Mouse (Mus musculus) thymus, adult 2 months (tissue): Measurements from ENCODE around the gene Pml.

Experiments used
- CTCF ChIP-seq: fragments of 200-500 bp; IDR thresholded peaks from 2 replicates; pipeline ENCODE4 v1.5.1; 2012; ENCODE audit warnings: mild to moderate bottlenecking, control low read depth, low read length, moderate library complexity, borderline replicate concordance; ENCODE audit not compliant: control insufficient read depth, poor library complexity, insufficient read depth; ENCODE audit errors: extremely low read depth
- POLR2A ChIP-seq: fragments of 200-500 bp; IDR thresholded peaks from 2 replicates; pipeline ENCODE4 v1.6.1; 2012; ENCODE audit warnings: mild to moderate bottlenecking, low read length, control low read depth, moderate library complexity; ENCODE audit not compliant: control insufficient read depth, poor library complexity, insufficient read depth; ENCODE audit errors: extremely low read depth

- TF ChIP-seq CTCF (no peak), POLR2A (no peak)
Observed at GRCm38 (mm10) chr9:58199381-58200269, 50.0 kb downstream of the Pml start.
